Mouse (Mus musculus) midbrain, embryonic 15.5 days (tissue): ENCODE measurements at regions not wholly inside any gene's neighbourhood (a gene's known extent, or its start where the extent isn't known, plus 50 kb on each side); places are given as distances from the start of the nearest gene placed in this dataset.

ENCODE experiments used
- ATAC-seq: fragments of 200-750 bp; cut with Nextera tagmentation; replicated peaks from 2 replicates; pipeline ENCODE4 v1.8.0; 2017; ENCODE audit warnings: moderate TSS enrichment
- H3K27ac ChIP-seq: fragments of 300-500 bp; sonication (generic); 2 replicates; pipeline ENCODE4 v1.5.1; 2015; ENCODE audit warnings: mild to moderate bottlenecking, inconsistent platforms
- H3K27me3 ChIP-seq: fragments of 300-500 bp; sonication (generic); replicated peaks from 2 replicates; pipeline ENCODE4 v1.6.1; 2015; ENCODE audit warnings: inconsistent platforms
- H3K36me3 ChIP-seq: fragments of 300-500 bp; sonication (generic); replicated peaks from 2 replicates; pipeline ENCODE4 v1.6.1; 2015; ENCODE audit warnings: inconsistent platforms
- H3K4me1 ChIP-seq: fragments of 300-500 bp; sonication (generic); 2 replicates; pipeline ENCODE4 v1.6.1; 2015; ENCODE audit warnings: inconsistent platforms
- H3K4me2 ChIP-seq: fragments of 300-500 bp; sonication (generic); 2 replicates; pipeline ENCODE4 v1.6.1; 2015; ENCODE audit warnings: inconsistent platforms, mild to moderate bottlenecking, moderate library complexity
- H3K4me3 ChIP-seq: fragments of 300-500 bp; sonication (generic); 2 replicates; pipeline ENCODE4 v1.5.1; 2015; ENCODE audit warnings: mild to moderate bottlenecking, inconsistent platforms
- H3K9ac ChIP-seq: fragments of 300-500 bp; sonication (generic); 2 replicates; pipeline ENCODE4 v1.6.1; 2015; ENCODE audit warnings: mild to moderate bottlenecking, inconsistent platforms
- H3K9me3 ChIP-seq: fragments of 300-500 bp; sonication (generic); 2 replicates; pipeline ENCODE4 v1.6.1; 2016; ENCODE audit warnings: inconsistent platforms
- WGBS: fragments of 180-500 bp; shearing (Covaris S2); methylation state at CpG from one replicate; pipeline ENCODE4 v1.1.7; 2015; ENCODE audit warnings: mixed read lengths; 5-methylcytosine and 5-hydroxymethylcytosine counted together

DNA sequence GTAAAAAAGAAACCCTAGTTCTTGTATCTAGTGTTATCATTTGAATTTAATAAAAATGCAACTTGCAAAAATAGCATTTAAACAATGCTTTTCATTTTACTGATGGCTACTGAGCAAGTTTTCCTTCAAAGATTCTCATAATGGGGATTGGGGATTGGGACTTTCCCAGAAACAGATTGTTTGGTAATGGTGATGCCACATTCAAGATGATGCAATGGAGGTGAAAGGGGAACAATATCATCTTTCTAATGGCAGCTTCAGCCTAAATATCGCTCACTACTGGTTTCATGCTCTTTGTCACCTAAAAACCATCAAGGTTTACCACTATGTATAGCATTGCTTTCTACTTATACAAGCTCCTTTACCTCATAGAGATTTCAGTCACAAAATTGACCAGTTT is 799.3 kb upstream of the 4930412O13Rik start:
- Histone ChIP-seq H3K4me2 (no peak overlapping the region), H3K27me3 (no peaks in the 10 kb centered on the region), H3K36me3 (no peaks in the 10 kb centered on the region), H3K9me3 (no peaks in the 10 kb centered on the region), H3K9ac (no peak overlapping the region), H3K27ac (no peak overlapping the region), H3K4me1 (peaks cover 7% of the 10 kb centered on the region; the same call in 1 of the 2 replicates), H3K4me3 (no peak overlapping the region)
- no peak for ATAC-seq
- 88% methylated on average over 1 of the region's 1 CpGs for WGBS

DNA sequence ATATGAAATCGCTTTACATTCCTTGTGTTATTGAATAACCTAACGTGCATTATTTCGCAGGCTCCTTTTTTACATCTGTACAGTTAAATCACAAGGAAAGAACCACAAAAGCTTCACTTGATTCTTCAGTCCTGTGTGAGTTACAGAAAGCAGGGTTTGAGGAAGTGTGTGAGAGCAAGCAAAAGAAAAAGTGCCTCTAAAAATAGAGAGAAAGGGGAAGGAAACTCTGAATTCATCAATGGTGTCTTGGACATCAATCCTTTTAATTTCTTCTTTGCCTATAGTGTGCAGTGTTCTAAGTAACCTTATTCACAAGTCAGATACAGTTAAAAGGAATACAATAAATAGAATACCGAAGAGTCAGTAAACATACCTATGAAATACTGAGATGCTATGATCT is 785.7 kb upstream of the 4930412O13Rik start:
- Histone ChIP-seq H3K27ac (no peak overlapping the region), H3K4me2 (no peak overlapping the region), H3K27me3 (no peaks in the 10 kb centered on the region), H3K4me3 (no peak overlapping the region), H3K9me3 (no peaks in the 10 kb centered on the region), H3K36me3 (no peaks in the 10 kb centered on the region), H3K4me1 (no peaks in the 10 kb centered on the region), H3K9ac (no peak overlapping the region)
- WGBS: 83% methylated on average over 4 of the region's 4 CpGs
- ATAC-seq: no peak

DNA sequence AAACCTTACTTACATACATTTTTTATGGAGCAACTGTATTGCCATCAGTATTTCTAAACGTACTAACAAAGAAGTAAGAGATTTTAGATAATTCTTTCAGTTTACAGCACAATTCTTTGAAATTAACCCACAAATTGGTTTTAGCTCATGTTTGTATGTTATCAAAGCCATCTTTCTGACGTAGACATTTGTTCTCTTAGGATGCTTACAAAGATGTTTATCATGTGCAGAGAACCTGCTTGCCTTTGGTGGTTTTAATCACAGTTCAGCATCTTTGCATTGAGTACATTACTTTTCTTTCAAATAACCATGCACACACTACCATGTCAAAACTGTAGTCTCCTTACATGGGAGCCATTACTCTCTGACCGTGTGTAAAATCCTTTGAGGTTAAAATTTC is 764.4 kb upstream of the 4930412O13Rik start:
- WGBS: 79% methylated on average over 3 of the region's 3 CpGs
- Histone ChIP-seq H3K27ac (no peak overlapping the region), H3K4me2 (no peak overlapping the region), H3K9ac (no peak overlapping the region), H3K4me1 (no peaks in the 10 kb centered on the region), H3K4me3 (no peak overlapping the region), H3K9me3 (no peaks in the 10 kb centered on the region), H3K27me3 (no peaks in the 10 kb centered on the region), H3K36me3 (no peaks in the 10 kb centered on the region)
- ATAC-seq: no peak

DNA sequence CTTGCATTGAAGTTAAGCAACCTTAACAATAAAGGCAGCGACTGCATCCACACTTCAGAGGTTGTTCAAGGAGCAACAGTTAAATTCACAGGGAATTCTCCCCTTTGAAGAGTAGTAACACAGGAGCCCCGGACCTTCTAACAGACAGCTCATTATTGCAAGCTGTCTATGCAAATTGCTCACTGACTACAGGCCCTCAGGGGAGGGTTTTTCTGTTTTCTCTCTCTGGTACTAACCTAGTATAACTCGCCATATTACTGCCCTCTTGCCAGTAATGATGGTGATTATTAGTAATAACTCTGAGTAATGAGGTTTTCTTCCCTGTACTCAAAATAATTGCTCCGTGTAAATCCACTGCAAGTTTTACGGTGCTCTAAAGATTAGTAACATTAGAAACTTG is 763.5 kb upstream of the 4930412O13Rik start:
- Histone ChIP-seq H3K27me3 (no peaks in the 10 kb centered on the region), H3K9ac (no peak overlapping the region), H3K9me3 (no peaks in the 10 kb centered on the region), H3K4me2 (no peak overlapping the region), H3K36me3 (no peaks in the 10 kb centered on the region), H3K4me1 (no peaks in the 10 kb centered on the region), H3K27ac (no peak overlapping the region), H3K4me3 (no peak overlapping the region)
- 52% methylated on average over 5 of the region's 5 CpGs for WGBS
- 0 out of 2 replicates have a peak, but pooled peaks have one; percentile 66 for ATAC-seq

DNA sequence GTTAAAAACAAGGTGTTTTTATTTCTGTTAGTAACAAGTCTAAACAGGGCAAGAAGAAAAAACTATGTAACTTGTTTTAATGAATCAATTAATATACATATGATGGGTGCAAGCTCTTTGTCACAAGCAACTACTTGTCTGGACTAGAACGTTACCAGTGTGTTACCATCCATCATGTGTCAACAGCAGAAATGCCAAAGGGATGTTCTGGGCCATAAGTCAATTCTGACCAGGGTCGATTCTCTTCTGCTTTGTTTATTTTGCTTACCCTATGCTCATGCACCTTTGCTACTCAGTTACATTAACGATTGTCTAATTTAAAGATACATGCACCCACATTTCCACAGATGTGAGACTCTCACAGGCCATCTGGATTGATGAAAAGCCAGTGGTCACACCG is 744.1 kb upstream of the 4930412O13Rik start:
- Histone ChIP-seq H3K27me3 (no peaks in the 10 kb centered on the region), H3K4me3 (no peak overlapping the region), H3K9me3 (no peaks in the 10 kb centered on the region), H3K9ac (no peak overlapping the region), H3K4me1 (no peaks in the 10 kb centered on the region), H3K4me2 (no peak overlapping the region), H3K36me3 (no peaks in the 10 kb centered on the region), H3K27ac (no peak overlapping the region)
- WGBS: 68% methylated on average over 4 of the region's 4 CpGs
- no peak; the same call in 1 of the 2 replicates for ATAC-seq

DNA sequence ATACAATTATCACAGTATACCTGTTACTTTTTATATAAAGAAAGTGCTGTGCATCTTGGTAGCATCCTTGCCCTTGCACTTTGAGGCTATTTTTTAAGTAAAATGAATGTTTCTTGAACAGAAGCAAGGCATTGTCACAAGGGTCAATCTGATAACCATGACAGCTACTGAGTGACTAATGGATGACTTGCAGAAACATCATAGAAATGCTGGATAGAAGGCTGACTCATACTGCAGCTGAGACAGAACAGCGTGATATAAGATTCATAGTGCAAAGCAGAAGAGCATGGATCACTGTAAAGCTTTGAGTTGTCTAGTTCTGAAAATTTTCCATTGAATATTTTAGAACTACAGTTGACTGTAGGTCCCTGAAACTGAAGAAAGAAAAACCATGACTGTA is 739.6 kb upstream of the 4930412O13Rik start:
- no peak overlapping the region for H3K27ac ChIP-seq
- H3K4me3 ChIP-seq: no peak overlapping the region
- H3K27me3 ChIP-seq: no peaks in the 10 kb centered on the region
- WGBS: 79% methylated on average over 1 of the region's 1 CpGs
- H3K4me1 ChIP-seq: no peaks in the 10 kb centered on the region
- no peak overlapping the region for H3K9ac ChIP-seq
- ATAC-seq: no peak
- no peak overlapping the region for H3K4me2 ChIP-seq
- no peaks in the 10 kb centered on the region for H3K36me3 ChIP-seq
- no peaks in the 10 kb centered on the region for H3K9me3 ChIP-seq

DNA sequence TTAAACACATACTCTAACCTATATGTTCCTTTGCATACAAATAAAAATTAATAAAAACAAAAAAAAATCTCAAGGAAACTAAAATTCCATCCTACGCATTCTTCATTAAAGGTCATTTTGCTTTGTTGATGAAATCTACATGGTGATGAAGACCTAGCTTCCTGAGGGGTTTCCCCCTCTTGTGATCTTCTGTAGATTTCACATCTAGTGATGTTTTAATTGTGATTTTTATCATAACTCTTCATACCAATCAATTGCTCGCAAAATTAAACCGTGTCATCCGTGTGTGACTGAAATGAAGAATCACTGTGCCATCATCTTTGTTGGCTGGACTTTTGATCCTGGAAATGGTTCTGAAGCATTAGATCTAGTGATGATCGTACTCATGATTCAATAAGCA is 725.4 kb upstream of the 4930412O13Rik start:
- Histone ChIP-seq H3K4me2 (no peak overlapping the region), H3K9me3 (no peaks in the 10 kb centered on the region), H3K4me3 (no peak overlapping the region), H3K4me1 (no peaks in the 10 kb centered on the region), H3K9ac (no peak overlapping the region), H3K27ac (no peak overlapping the region), H3K36me3 (no peaks in the 10 kb centered on the region), H3K27me3 (no peaks in the 10 kb centered on the region)
- 95% methylated on average over 5 of the region's 5 CpGs for WGBS
- no peak for ATAC-seq

DNA sequence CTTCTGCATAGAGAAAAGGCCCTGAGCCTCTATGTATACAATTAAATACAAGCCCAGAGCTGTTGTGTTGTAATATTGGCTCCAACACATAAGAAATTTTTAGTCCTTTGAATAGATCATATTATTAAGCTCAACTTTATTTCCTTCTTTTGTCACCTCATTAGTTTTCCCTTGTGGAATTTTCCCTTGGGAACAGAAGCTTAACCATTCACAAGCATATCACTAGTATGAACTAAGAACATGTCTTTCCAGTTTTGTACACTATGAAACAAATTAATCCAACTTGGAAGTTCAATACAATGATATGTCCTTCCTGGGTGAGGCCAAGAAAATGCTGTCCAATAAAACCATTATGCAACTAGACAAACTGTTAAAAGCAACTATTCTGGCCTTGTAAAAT is 720.9 kb upstream of the 4930412O13Rik start:
- H3K4me1 ChIP-seq: no peaks in the 10 kb centered on the region
- no peak for ATAC-seq
- no peak overlapping the region for H3K9ac ChIP-seq
- no peaks in the 10 kb centered on the region for H3K36me3 ChIP-seq
- H3K4me2 ChIP-seq: no peak overlapping the region
- H3K9me3 ChIP-seq: no peaks in the 10 kb centered on the region
- H3K27ac ChIP-seq: no peak overlapping the region
- H3K4me3 ChIP-seq: no peak overlapping the region
- H3K27me3 ChIP-seq: no peaks in the 10 kb centered on the region

DNA sequence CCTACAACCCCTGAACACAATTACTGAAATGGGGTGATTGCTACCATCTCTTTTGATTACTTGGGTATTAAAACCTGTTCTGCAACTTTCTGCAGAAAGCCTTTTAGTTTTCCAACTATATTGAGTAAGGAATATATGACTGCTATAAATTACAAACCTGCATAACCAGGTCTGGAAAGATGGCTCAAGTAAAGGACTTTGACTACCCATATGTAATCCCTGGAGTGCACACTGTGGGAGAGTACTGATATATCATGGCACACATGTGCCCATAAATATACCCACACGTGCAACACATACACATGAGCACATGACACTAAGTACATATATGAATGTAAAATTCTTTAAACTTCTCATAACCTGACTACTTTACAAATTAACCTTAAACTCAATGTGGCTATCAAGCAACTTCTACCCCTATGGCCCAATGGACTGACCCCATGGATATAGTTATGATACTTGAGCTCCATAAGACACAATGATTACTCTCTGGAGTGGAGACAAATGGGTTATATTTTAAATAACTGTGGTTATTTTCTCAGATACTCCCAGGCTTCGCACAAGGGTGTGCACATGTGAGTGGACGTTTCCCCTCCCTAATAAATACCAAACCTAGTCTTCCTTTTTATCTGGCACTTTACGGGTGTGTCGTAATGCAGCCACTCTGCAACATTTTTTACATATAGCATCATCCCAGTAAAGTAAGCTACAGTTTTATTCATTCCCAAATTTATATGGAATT is 717.1 kb upstream of the 4930412O13Rik start:
- H3K27ac ChIP-seq: no peak overlapping the region
- H3K27me3 ChIP-seq: no peaks in the 10 kb centered on the region

DNA sequence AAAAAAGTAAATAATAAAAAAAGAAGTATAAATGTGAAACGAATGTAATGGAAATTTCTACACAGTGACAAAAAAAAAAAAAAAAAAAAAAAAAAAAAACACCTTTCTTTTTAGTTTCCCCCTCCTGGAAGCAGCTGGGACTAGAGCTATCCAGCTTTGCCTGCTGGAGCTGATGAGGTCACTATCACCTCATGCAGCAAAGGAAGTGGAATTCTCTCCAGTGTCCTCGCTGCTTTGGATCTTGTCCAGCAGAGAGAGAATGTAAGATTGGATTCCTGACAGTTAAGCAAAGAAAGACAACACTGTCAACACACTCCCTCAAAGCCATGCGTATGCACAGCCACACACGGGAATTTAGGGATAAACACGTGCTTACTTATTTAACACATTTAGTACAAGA is 698.9 kb upstream of the 4930412O13Rik start:
- no peaks in the 10 kb centered on the region for H3K4me1 ChIP-seq
- no peaks in the 10 kb centered on the region for H3K27me3 ChIP-seq
- WGBS: 75% methylated on average over 5 of the region's 5 CpGs
- no peaks in the 10 kb centered on the region for H3K9me3 ChIP-seq
- H3K4me3 ChIP-seq: no peak overlapping the region
- H3K9ac ChIP-seq: no peak overlapping the region
- H3K36me3 ChIP-seq: no peaks in the 10 kb centered on the region
- ATAC-seq: no peak
- no peak overlapping the region for H3K4me2 ChIP-seq
- H3K27ac ChIP-seq: no peak overlapping the region

More for the DNA sequence above, 717.1 kb upstream of the 4930412O13Rik start:
- Histone ChIP-seq H3K4me1 (no peaks in the 10 kb centered on the region), H3K4me2 (no peak overlapping the region), H3K9ac (no peak overlapping the region), H3K4me3 (no peak overlapping the region), H3K36me3 (no peaks in the 10 kb centered on the region), H3K9me3 (no peaks in the 10 kb centered on the region)
- no peak for ATAC-seq
- WGBS: 91% methylated on average over 5 of the region's 5 CpGs

DNA sequence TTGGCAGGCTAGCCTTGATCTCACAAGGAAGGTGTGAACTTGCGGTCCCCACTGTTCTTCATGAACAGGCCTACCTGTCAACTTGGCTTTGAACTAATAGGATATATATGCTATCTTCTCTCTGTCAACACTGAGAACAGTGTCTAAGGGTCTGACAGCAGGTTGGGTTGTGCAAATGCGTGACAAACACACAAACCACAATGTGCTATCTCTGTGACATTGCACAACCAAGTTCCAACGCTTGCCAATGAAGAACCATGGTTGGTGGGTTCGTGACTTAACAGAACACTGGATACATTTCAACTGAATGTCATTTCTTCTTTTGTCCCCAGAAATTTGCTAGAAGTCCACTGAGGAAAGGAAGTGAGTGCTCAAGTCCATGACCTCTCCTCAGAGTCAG is 696.8 kb upstream of the 4930412O13Rik start:
- Histone ChIP-seq H3K9ac (no peak overlapping the region), H3K4me3 (no peak overlapping the region), H3K36me3 (no peaks in the 10 kb centered on the region), H3K27ac (no peak overlapping the region), H3K9me3 (no peaks in the 10 kb centered on the region), H3K4me1 (no peaks in the 10 kb centered on the region), H3K27me3 (no peaks in the 10 kb centered on the region), H3K4me2 (no peak overlapping the region)
- 96% methylated on average over 4 of the region's 4 CpGs for WGBS
- ATAC-seq: no peak

DNA sequence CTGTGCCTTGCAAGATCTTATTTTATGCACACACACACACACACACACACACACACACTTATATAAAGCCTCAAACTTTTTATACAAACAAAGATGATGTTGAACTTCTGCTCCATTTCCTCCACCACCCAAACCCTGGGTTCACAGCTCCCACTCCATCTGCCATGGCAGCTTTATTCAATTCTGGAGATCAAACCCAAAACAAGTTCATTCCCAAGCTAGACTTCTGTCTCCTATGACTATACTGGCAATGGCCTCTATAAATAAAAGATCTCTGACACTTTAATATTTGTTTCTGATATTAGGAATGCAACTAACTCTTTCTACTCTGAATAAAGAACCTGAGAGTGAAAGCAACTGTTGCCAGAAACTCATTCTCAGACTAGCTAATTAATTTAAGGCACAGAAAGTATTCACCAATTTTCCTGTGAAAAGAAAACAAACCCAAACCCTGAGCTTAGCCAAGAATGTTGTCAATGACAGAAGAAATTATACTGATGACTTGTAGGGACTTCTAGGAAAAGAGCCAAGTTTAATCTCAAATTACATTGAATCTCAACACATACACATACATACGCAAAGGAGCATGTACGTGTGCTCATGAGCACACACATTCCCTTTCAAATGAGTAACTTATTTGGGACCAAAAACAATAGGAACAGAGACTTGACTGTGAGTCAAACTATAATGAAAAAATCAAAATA is 695.1 kb upstream of the 4930412O13Rik start:
- H3K27me3 ChIP-seq: no peaks in the 10 kb centered on the region
- no peak overlapping the region for H3K9ac ChIP-seq
- no peak overlapping the region for H3K4me2 ChIP-seq
- H3K4me3 ChIP-seq: no peak overlapping the region
- WGBS: 90% methylated on average over 2 of the region's 2 CpGs
- H3K27ac ChIP-seq: no peak overlapping the region
- no peak for ATAC-seq
- no peaks in the 10 kb centered on the region for H3K9me3 ChIP-seq
- no peaks in the 10 kb centered on the region for H3K36me3 ChIP-seq
- H3K4me1 ChIP-seq: no peaks in the 10 kb centered on the region

DNA sequence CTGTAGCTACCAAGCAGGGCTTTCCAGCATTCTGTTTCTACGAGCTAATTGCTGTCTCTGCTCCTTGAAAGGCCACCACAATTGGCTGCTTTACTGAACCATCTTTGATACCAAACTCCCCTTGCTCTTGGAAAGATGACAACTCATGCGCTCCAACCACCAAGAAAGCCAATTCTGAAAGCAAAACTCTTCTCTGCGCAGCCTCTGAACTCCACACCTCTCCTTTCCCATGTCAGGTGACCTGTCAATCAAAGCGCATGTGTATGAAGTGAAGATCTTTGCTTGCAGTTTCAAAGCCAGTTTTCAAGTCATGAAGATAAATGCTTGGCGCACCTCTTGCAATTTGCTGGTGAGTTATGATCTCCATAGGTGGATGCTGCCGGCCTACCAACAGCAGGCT is 687.9 kb upstream of the 4930412O13Rik start:
- 92% methylated on average over 6 of the region's 6 CpGs for WGBS
- no peak for ATAC-seq
- H3K27ac ChIP-seq: no peak overlapping the region

More for the DNA sequence above, 687.9 kb upstream of the 4930412O13Rik start:
- H3K4me1 ChIP-seq: no peaks in the 10 kb centered on the region
- no peaks in the 10 kb centered on the region for H3K27me3 ChIP-seq
- H3K9me3 ChIP-seq: no peaks in the 10 kb centered on the region
- no peaks in the 10 kb centered on the region for H3K36me3 ChIP-seq
- no peak overlapping the region for H3K4me2 ChIP-seq
- no peak overlapping the region for H3K4me3 ChIP-seq
- no peak overlapping the region for H3K9ac ChIP-seq
